Mouse (Mus musculus): ENCODE results near the gene Gng10. TPM values are rescaled to one million over a fixed set of nuclear protein-coding genes. Genes with fewer than 3 reads are reported as not detected.

Gng10 gene
- polyA plus RNA-seq, 1 experiment from 2014 or later = 183 TPM

DNA sequence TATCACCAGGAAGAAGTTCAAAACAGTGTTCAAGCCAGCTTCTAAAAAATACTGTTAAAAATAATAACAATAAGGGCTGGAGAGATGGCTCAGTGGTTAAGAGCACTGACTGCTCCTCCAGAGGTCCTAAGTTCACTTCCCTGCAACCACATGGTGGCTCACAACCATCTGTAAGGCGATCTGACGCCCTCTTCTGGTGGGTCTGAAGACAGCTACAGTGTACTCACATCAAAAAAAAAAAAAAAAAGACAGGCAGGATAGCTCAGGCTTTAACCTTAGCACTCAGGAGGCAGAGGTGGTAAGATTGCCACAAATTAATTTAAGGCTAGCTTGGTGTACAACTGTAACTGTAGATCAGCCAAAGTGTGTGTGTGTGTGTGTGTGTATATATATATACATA, 34.3 kb upstream of the Gng10 start:
- H3K9ac ChIP-seq = no peak overlapping the region
- H3K27ac ChIP-seq = no peak overlapping the region
- WGBS = 0% methylated on average over 2 of the region's 2 CpGs
- H3K4me1 ChIP-seq = peaks cover 26% of the 10 kb centered on the region
- no peak for ATAC-seq (replicated peaks)
- H3K4me3 ChIP-seq = no peak overlapping the region
- H3K9me3 ChIP-seq = no peaks in the 10 kb centered on the region
- no peaks in the 10 kb centered on the region for H3K36me3 ChIP-seq (replicated peaks)
- H3K4me2 ChIP-seq = no peak overlapping the region
- H3K27me3 ChIP-seq (replicated peaks) = no peaks in the 10 kb centered on the region

DNA sequence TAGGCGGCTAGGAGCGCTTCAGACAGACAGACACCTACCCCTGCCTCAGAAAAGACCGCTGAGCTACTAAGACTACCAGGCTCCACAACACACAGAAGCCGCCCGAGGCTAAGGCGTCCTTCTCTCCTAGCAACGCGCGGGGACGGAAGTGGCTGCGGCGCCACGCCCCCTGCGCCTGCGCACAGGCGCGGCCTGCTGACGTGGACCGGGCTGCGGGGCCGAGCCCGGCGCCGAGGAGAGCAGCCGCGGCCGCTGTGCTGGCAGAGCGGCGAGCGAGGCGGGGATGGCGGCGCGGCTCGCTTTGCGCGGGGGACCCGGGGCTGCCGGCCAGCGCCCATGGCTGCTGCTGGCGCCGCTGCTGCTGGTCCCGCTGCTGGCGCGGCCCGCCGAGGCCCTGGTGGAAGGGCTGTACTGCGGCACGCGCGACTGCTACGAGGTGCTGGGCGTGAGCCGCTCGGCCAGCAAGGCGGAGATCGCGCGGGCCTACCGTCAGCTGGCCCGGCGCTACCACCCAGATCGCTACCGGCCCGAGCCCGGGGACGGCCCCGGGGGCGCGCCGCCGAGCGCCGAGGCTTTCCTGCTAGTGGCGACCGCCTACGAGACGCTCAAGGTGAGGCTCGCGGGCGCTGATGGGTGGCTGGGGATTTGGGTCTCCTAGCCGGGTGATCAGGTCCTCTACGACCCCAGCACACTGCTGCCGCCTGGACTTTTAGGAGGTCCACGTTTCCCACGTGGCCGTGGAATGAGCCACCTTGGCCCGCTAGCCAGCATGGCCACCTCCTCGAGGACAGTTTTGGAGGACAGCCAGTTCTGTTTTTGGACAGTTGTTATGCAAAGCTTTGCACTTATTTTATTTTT, 31.7 kb upstream of the Gng10 start, which contains the start of gene Gm20503:
TSS of gene Gm20503 (plus strand) at position 263 of the 858 bp plus-strand sequence.
- peak; percentile 99 for ATAC-seq (replicated peaks)
- peak within 1 kb of the TSS; percentile 94 for H3K27ac ChIP-seq
- H3K4me1 ChIP-seq = peaks cover 29% of the 10 kb centered on the region
- under 1% methylated on average over 72 of the region's 89 CpGs for WGBS
- H3K27me3 ChIP-seq (replicated peaks) = no peaks in the 10 kb centered on the region
- no peaks in the 10 kb centered on the region for H3K36me3 ChIP-seq (replicated peaks)
- peak within 1 kb of the TSS; percentile 87 for H3K4me2 ChIP-seq
- H3K9me3 ChIP-seq = no peaks in the 10 kb centered on the region
- H3K4me3 ChIP-seq = peak within 1 kb of the TSS; percentile 96
- H3K9ac ChIP-seq = peak within 1 kb of the TSS; percentile 93

DNA sequence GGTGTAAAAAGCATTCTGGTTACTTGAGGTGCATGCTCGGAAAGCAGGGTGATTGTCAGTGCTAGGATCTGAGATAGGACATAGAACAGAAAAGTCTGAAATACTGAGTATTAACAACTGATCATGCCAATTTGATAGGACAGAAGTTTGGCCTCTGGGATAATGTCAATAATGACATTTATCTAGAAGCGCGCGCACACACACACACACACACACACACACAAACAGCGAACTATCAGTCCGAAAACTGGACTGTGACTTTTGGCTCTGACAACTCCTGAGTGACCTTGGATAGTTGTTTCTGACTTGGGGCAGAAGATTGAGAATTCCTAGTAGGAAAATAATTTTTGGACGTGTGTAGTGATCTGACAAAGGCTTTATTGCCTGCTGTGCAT, 31.1 kb upstream of the Gng10 start:
- Histone ChIP-seq H3K4me1 (peaks cover 29% of the 10 kb centered on the region), H3K27ac (peak overlapping the region; percentile 94; the same call in 1 of the 2 replicates), H3K36me3 (replicated peaks) (no peaks in the 10 kb centered on the region), H3K9ac (peak overlapping the region; percentile 93), H3K4me3 (peak overlapping the region; percentile 96), H3K9me3 (no peaks in the 10 kb centered on the region), H3K27me3 (replicated peaks) (no peaks in the 10 kb centered on the region), H3K4me2 (peak overlapping the region; percentile 87)
- WGBS = 36% methylated on average over 7 of the region's 7 CpGs
- ATAC-seq (replicated peaks) = no peak

DNA sequence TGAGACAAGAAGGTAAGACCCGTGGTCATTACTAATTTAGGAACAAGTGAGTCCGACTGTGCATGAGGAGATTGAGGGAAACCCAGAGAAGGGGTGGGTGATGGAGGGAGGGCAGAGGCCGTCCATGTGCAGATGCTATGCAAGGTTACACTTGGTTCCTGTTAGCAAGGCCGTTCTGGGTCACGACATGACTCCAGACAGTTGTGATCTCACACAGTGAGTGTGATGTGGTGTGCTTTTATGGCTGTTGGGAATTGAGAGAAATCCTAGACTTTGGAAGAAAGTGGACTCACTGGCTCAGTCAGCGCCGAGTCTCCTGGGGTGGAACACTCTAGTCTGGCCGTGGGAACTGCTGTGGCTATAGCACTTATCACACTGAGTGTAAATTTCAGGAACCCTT, 28.7 kb upstream of the Gng10 start:
- WGBS = 67% methylated on average over 8 of the region's 8 CpGs
- no peaks in the 10 kb centered on the region for H3K27me3 ChIP-seq (replicated peaks)
- H3K9me3 ChIP-seq = no peaks in the 10 kb centered on the region
- H3K36me3 ChIP-seq (replicated peaks) = no peaks in the 10 kb centered on the region
- H3K27ac ChIP-seq = no peak overlapping the region
- H3K4me2 ChIP-seq = no peak overlapping the region
- H3K9ac ChIP-seq = no peak overlapping the region
- no peak for ATAC-seq (replicated peaks)
- H3K4me1 ChIP-seq = peaks cover 29% of the 10 kb centered on the region
- H3K4me3 ChIP-seq = no peak overlapping the region

DNA sequence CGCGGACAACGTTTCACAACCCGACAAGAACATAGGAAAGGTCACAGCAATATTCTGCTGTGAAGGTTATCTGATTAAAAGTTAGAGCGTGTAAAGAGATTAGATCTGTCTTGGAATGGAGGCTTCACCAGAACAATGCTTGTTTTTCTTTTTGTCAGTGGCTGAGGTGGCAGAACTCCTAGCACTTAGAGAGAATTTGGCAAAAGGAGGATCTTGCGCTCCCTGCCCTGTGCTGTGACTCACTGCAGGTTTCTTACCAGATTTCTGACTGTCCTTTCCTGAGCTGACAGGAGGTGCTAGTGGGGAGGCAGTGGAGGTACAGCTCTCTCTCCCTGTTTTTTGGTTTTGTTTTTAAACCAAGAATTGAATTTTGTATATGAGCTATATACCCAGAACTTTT, 27.9 kb upstream of the Gng10 start:
- Histone ChIP-seq H3K4me3 (no peak overlapping the region), H3K9ac (no peak overlapping the region), H3K36me3 (replicated peaks) (no peaks in the 10 kb centered on the region), H3K9me3 (no peaks in the 10 kb centered on the region), H3K4me1 (peaks cover 29% of the 10 kb centered on the region), H3K27me3 (replicated peaks) (no peaks in the 10 kb centered on the region), H3K27ac (no peak overlapping the region), H3K4me2 (no peak overlapping the region)
- 38% methylated on average over 6 of the region's 6 CpGs for WGBS
- ATAC-seq (replicated peaks) = no peak

DNA sequence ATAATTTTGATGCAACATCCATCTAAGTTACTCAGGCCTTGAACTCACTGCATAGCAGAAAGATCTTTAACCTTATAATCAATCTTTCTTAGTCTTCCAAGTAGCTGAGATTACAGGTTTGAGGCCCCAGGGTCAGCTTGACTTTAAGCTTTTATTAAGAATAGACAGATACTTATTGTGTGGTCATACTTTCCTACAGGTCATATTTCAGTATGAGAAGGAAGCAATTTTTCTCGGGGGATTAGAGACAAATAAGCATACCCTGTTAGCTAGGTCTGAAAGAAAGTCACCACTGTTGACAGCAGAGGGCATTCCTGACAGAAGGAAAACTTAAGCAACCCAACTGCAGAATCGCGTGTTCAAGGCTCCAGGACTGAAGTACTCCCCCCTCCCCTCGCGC, 26.9 kb upstream of the Gng10 start:
- H3K4me2 ChIP-seq = no peak overlapping the region
- H3K9ac ChIP-seq = no peak overlapping the region
- ATAC-seq (replicated peaks) = no peak
- H3K36me3 ChIP-seq (replicated peaks) = no peaks in the 10 kb centered on the region
- H3K27ac ChIP-seq = no peak overlapping the region
- no peak overlapping the region for H3K4me3 ChIP-seq
- no peaks in the 10 kb centered on the region for H3K9me3 ChIP-seq
- no peaks in the 10 kb centered on the region for H3K27me3 ChIP-seq (replicated peaks)
- H3K4me1 ChIP-seq = peaks cover 25% of the 10 kb centered on the region
- WGBS = 86% methylated on average over 5 of the region's 5 CpGs

DNA sequence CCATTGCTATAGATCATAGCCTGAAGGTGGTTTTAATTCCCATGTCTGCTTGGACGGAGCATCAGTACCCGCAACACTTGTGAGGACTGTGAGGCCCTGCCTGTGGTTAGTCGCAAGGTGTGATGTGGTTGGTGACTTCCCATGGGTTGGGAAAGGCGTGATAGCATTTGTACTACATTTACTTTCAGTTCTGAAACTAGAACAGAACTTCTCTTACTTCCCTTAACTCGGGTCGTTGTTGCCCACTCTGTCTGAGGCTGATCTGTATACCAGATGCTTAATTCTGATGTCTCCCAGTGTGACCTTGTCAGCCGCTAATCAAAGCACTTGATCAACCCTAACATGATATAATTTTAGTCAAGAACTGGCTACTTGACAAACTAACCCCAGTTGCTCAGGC, 25.7 kb upstream of the Gng10 start:
- no peak for ATAC-seq (replicated peaks)
- no peaks in the 10 kb centered on the region for H3K9me3 ChIP-seq
- no peaks in the 10 kb centered on the region for H3K27me3 ChIP-seq (replicated peaks)
- H3K4me3 ChIP-seq = no peak overlapping the region
- no peak overlapping the region for H3K9ac ChIP-seq
- no peaks in the 10 kb centered on the region for H3K36me3 ChIP-seq (replicated peaks)
- H3K4me1 ChIP-seq = peaks cover 17% of the 10 kb centered on the region
- WGBS = 94% methylated on average over 7 of the region's 7 CpGs
- H3K27ac ChIP-seq = no peak overlapping the region
- no peak overlapping the region for H3K4me2 ChIP-seq

DNA sequence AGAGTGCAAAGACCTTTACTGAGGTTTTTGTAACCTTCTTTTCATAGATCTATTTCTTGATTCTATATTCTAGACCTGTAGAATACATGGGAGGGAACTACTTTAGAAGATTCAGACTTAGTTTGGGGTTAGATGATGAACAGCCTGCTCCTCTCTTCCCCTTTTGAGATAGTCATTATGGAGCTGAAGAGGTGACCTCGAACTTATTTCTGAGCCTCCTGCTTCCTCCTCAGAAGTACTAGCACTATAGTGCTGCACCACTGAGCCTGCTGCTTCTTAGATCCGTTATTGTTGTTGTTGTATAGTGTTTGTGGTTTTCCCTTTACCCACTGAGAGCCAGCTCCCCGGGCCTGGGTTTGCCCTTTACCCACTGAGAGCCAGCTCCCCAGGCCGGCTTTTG, 25.2 kb upstream of the Gng10 start:
- H3K4me1 ChIP-seq = peaks cover 12% of the 10 kb centered on the region
- no peak overlapping the region for H3K4me2 ChIP-seq
- no peaks in the 10 kb centered on the region for H3K27me3 ChIP-seq (replicated peaks)
- 69% methylated on average over 4 of the region's 4 CpGs for WGBS
- no peak overlapping the region for H3K9ac ChIP-seq
- no peaks in the 10 kb centered on the region for H3K36me3 ChIP-seq (replicated peaks)
- ATAC-seq (replicated peaks) = no peak
- H3K4me3 ChIP-seq = no peak overlapping the region
- no peak overlapping the region for H3K27ac ChIP-seq
- no peaks in the 10 kb centered on the region for H3K9me3 ChIP-seq

DNA sequence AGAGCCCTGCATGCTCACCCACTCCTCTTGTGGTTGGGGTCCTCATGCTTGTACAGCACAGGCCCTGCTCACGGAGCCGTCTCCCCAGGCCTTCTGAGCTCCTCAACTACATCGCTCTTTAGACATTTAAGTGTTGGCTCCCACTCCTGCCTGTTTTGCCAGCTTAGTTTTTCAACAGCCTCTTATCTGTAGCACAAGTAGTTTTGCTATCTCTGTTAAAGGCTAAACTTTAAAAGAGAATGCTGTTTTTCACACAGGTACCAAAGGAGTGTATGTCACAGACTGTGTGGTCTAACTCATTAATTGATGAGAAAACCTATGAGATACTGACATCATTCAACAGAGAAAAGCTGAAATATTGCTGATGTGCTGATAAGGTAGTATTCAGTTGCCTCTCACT, 23.4 kb upstream of the Gng10 start:
- no peaks in the 10 kb centered on the region for H3K27me3 ChIP-seq (replicated peaks)
- 88% methylated on average over 3 of the region's 3 CpGs for WGBS
- no peak overlapping the region for H3K4me2 ChIP-seq
- no peaks in the 10 kb centered on the region for H3K9me3 ChIP-seq
- H3K4me3 ChIP-seq = no peak overlapping the region
- no peaks in the 10 kb centered on the region for H3K36me3 ChIP-seq (replicated peaks)
- ATAC-seq (replicated peaks) = no peak
- no peak overlapping the region for H3K27ac ChIP-seq
- no peak overlapping the region for H3K9ac ChIP-seq
- H3K4me1 ChIP-seq = no peaks in the 10 kb centered on the region; the same call in 1 of the 2 replicates

DNA sequence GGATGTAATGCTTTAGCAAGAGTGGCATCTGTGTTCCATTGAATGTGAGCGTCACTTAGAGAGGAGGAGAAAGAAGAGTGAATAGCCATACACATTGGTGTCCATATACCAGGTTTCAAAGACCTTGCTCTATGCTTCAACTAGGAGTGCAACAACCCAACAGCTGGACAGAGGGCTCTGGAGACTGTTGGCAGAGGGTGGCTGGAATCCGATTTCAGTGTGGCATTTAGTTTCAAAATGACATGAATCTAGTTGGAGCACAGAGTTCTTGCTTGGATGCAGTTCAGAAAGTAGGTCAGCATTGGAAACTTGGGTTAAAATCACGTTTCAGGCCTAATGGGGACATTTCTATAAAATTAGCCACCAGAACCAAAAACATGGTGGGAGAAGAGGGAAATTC, 19.7 kb upstream of the Gng10 start:
- H3K9me3 ChIP-seq = no peaks in the 10 kb centered on the region
- no peak overlapping the region for H3K4me3 ChIP-seq
- H3K4me1 ChIP-seq = no peaks in the 10 kb centered on the region
- H3K9ac ChIP-seq = no peak overlapping the region
- no peak overlapping the region for H3K4me2 ChIP-seq
- no peak overlapping the region for H3K27ac ChIP-seq
- 91% methylated on average over 3 of the region's 3 CpGs for WGBS
- ATAC-seq (replicated peaks) = no peak
- no peaks in the 10 kb centered on the region for H3K27me3 ChIP-seq (replicated peaks)
- H3K36me3 ChIP-seq (replicated peaks) = peaks cover 4% of the 10 kb centered on the region; the same call in 1 of the 2 replicates

DNA sequence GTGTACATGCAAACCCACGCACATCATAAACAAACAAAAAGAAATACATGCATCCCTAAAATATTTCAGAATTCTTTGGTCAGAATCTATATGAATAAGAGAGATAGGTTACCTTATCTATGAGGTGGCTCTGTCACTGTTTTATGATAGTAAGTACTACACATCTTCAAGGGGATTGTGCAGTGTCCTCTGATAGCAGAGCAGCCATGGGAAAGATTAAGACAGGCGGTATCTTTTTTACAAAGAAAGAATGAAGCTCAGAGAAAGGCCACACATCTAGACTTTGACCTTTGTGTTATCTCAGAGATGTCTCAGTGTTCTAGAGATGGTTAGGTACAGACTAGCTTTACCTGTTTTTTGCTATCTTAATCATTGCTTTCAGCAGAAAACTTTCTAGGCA, 18.0 kb upstream of the Gng10 start:
- no peak for ATAC-seq (replicated peaks)
- WGBS = 90% methylated on average over 2 of the region's 2 CpGs
- no peaks in the 10 kb centered on the region for H3K9me3 ChIP-seq

DNA sequence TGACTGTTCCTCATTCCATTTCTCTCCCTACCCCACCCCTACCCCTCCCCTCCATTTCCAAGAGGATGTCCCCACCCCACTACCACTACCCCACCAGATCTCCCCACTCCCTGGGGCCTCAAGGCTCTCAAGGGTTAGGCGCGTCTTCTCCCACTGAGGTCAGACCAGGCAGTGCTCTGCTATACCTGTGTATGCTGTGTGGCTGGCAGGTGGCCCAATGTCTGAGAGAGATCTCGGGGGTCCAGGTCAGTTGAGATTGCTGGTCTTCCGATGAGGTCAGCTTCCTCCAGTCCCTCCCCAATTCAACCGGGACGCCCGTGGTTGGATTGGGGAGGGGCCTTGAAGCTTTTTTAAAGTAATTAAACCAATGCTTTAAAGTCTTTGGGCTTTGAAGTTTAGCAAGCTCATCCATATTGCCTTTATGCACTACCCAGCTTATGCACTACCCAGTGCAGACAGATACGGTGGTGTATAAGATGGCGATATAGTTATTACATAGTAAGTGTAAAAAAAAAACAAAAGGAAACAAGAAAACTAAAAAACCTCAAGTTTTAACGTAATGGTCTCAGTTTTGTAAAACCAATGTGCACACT, 467 bp upstream of the Gng10 start:
- WGBS = 71% methylated on average over 10 of the region's 10 CpGs
- no peaks in the 10 kb centered on the region for H3K27me3 ChIP-seq (replicated peaks)
- H3K27ac ChIP-seq = peak overlapping the region; percentile 97
- H3K9me3 ChIP-seq = no peaks in the 10 kb centered on the region
- ATAC-seq (replicated peaks) = peak; percentile 63
- peak overlapping the region; percentile 92 for H3K4me3 ChIP-seq
- peak overlapping the region; percentile 54 for H3K4me2 ChIP-seq
- peaks cover 12% of the 10 kb centered on the region for H3K4me1 ChIP-seq
- H3K36me3 ChIP-seq (replicated peaks) = no peaks in the 10 kb centered on the region
- peak overlapping the region; percentile 98; the same call in 1 of the 2 replicates for H3K9ac ChIP-seq

More for the DNA sequence above, 18.0 kb upstream of the Gng10 start:
- no peaks in the 10 kb centered on the region for H3K4me1 ChIP-seq
- H3K36me3 ChIP-seq (replicated peaks) = peaks cover 4% of the 10 kb centered on the region; the same call in 1 of the 2 replicates
- no peak overlapping the region for H3K4me3 ChIP-seq
- no peak overlapping the region for H3K27ac ChIP-seq
- H3K4me2 ChIP-seq = no peak overlapping the region
- H3K9ac ChIP-seq = no peak overlapping the region
- no peaks in the 10 kb centered on the region for H3K27me3 ChIP-seq (replicated peaks)

Measured in midbrain, embryonic 15.5 days (tissue).